Mouse (Mus musculus) kidney, embryonic 16.5 days (tissue): ENCODE results near the gene Ebf1. TPM values are rescaled to one million over a fixed set of nuclear protein-coding genes. Genes with fewer than 3 reads are reported as not detected.
A peak's percentile ranks its signal among the peaks of the same experiment; 100 is the strongest.

Experiments
- ATAC-seq: fragments of 200-750 bp; cut with Nextera tagmentation; 2 replicates; pipeline ENCODE4 v1.8.0; 2017; ENCODE audit warnings: moderate TSS enrichment; ENCODE audit not compliant: low FRiP score, low TSS enrichment
- H3K27ac ChIP-seq: fragments of 300-500 bp; sonication (generic); 2 replicates; pipeline ENCODE4 v1.5.1; 2014; ENCODE audit warnings: low read length
- H3K27me3 ChIP-seq: fragments of 300-500 bp; sonication (generic); 2 replicates; pipeline ENCODE4 v1.6.1; 2014; ENCODE audit warnings: low read length, control low read depth, mixed read lengths; ENCODE audit not compliant: insufficient read depth
- H3K36me3 ChIP-seq: fragments of 300-500 bp; sonication (generic); 2 replicates; pipeline ENCODE4 v1.6.1; 2014; ENCODE audit warnings: low read length, control low read depth, mixed read lengths; ENCODE audit not compliant: insufficient read depth
- H3K4me1 ChIP-seq: fragments of 300-500 bp; sonication (generic); 2 replicates; pipeline ENCODE4 v1.6.1; 2014; ENCODE audit warnings: low read length, control low read depth, mixed read lengths; ENCODE audit not compliant: insufficient read depth
- H3K4me2 ChIP-seq: fragments of 300-500 bp; sonication (generic); replicated peaks from 2 replicates; pipeline ENCODE4 v1.6.1; 2014; ENCODE audit warnings: low read depth, low read length
- H3K4me3 ChIP-seq: fragments of 300-500 bp; sonication (generic); 2 replicates; pipeline ENCODE4 v1.5.1; 2014; ENCODE audit warnings: mild to moderate bottlenecking, low read length
- H3K9ac ChIP-seq: fragments of 300-500 bp; sonication (generic); replicated peaks from 2 replicates; pipeline ENCODE4 v1.6.1; 2014; ENCODE audit warnings: low read length
- H3K9me3 ChIP-seq: fragments of 300-500 bp; sonication (generic); 2 replicates; pipeline ENCODE4 v1.6.1; 2016; ENCODE audit warnings: low read length, control low read depth
- WGBS: fragments of 180-500 bp; shearing (Covaris S2); extraction: QIAGEN DNeasy Blood & Tissue Kit; methylation state at CpG from one replicate; pipeline ENCODE4 v1.1.7; 2014; 5-methylcytosine and 5-hydroxymethylcytosine counted together
- polyA plus RNA-seq: library from polyadenylated mRNA; unstranded; fragments of >200 nt; fragmentation: Nextera tagmentation; extraction: Ambion mirVana; gene quantifications from 2 replicates; pipeline ENCODE4 v1.2.1, GENCODE M21; 2015

The Ebf1 gene
- polyA plus RNA-seq, 1 experiment from 2014 or later = 24.1 TPM

DNA sequence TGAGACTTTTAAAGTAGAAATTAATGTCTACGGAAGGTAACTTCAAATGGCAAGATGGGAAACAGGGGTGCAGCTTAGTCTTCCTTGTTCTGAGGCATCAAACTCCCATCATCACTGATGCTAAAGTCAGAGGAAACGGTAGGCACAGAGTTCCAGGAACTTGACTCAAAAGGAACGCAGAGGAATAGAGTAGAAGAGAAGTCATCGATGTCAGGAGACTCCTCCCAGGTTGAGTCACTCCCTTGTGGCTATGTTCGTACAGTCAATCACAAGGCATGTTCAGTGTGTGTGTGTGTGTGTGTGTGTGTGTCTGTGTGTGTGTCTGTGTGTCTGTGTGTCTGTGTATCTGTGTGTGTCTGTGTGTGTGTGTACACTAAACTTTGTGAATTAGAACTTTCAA, 108.6 kb downstream of the Ebf1 start:
- no peak overlapping the region for H3K4me3 ChIP-seq
- WGBS = 83% methylated on average over 5 of the region's 5 CpGs
- no peaks in the 10 kb centered on the region for H3K36me3 ChIP-seq
- H3K9me3 ChIP-seq = no peaks in the 10 kb centered on the region
- no peak overlapping the region for H3K27ac ChIP-seq
- H3K27me3 ChIP-seq = no peaks in the 10 kb centered on the region
- H3K4me2 ChIP-seq = no peak overlapping the region
- no peak for ATAC-seq
- H3K4me1 ChIP-seq = no peaks in the 10 kb centered on the region
- H3K9ac ChIP-seq = no peak overlapping the region

DNA sequence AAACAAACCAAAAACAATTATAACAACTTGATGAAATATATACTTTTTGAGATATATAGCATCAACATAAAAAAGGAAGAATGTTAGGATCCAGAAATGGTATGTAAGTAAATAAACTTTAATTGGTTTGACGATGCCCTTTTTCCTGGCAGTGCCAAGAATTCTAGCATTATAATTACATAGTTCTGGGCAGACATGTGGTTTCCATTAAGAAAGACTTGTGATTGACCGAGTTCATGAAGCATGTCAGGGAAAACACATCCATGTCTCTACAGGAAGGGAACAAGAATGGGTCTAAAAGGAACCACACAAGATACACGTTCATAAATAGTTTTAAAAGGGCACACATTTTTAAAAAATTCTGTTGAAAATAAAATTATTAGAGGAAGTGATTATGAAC, 110.3 kb downstream of the Ebf1 start:
- Histone ChIP-seq H3K27ac (no peak overlapping the region), H3K27me3 (no peaks in the 10 kb centered on the region), H3K9me3 (no peaks in the 10 kb centered on the region), H3K36me3 (no peaks in the 10 kb centered on the region), H3K4me1 (no peaks in the 10 kb centered on the region), H3K4me3 (no peak overlapping the region), H3K4me2 (no peak overlapping the region), H3K9ac (no peak overlapping the region)
- WGBS = 25% methylated on average over 3 of the region's 3 CpGs
- ATAC-seq = no peak

DNA sequence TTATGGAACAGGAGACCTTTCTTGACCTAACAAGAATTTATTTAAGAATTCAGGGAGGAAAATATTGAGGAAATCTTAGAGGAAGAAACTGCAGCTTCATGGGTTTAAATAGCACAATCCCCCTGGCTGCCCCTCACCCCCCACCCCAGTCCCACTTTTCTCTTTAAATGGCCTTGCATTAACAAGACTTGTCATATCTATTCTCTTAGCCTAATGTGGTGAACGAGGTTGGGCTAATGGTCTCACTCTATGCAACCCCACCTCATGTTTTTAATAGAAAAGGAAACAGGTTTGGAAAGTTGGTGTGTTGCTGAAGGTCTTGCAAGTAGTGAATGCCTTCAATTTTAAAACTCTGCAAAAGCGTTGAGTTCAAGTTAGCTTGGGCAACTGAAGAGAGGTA, 110.7 kb downstream of the Ebf1 start:
- H3K4me1 ChIP-seq = no peaks in the 10 kb centered on the region
- no peak overlapping the region for H3K4me2 ChIP-seq
- no peak for ATAC-seq
- H3K4me3 ChIP-seq = no peak overlapping the region
- no peak overlapping the region for H3K27ac ChIP-seq
- 72% methylated on average over 2 of the region's 2 CpGs for WGBS
- H3K27me3 ChIP-seq = no peaks in the 10 kb centered on the region
- no peak overlapping the region for H3K9ac ChIP-seq
- H3K9me3 ChIP-seq = no peaks in the 10 kb centered on the region
- H3K36me3 ChIP-seq = no peaks in the 10 kb centered on the region

DNA sequence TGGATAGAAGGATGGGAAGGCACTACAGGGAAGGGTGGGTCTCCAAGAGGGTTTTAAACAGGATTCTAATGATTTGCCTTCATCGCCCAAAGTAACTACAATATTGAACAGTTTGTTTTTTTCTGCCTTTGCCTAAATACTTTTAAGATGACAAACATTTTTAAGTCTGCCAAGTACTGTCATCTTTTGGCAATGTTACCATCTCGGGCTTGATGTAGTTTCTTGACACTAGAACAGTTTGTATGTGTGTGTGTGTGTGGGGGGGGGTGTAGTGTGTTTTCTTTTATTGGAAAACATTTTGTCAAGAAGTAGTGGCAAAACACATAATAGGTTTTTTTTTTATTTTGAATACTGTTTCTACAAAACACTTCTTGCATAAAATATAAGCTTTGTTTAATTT, 111.2 kb downstream of the Ebf1 start:
- Histone ChIP-seq H3K4me1 (no peaks in the 10 kb centered on the region), H3K4me2 (no peak overlapping the region), H3K4me3 (no peak overlapping the region), H3K27me3 (no peaks in the 10 kb centered on the region), H3K9me3 (no peaks in the 10 kb centered on the region), H3K27ac (no peak overlapping the region), H3K9ac (no peak overlapping the region), H3K36me3 (no peaks in the 10 kb centered on the region)
- no peak for ATAC-seq
- WGBS = 81% methylated on average over 2 of the region's 2 CpGs

DNA sequence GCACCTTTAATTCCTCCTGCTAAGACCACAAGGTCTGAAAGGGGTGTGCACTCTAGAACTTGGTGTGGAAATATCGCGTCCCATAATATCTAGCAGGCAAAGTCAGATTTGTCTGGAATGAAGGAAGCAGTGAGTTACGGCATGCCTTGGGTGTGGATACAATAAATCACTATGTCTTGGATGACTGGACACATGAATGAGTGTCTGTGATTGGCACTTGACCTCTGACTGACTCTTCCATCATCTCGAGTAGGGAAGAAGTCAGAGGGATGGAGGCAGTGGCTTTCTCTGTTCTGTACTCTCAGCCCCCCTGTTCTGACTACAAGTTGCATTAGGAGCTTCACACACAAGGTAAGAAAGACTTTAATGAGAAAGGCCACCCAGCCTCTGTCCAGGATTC, 112.8 kb downstream of the Ebf1 start:
- 42% methylated on average over 4 of the region's 4 CpGs for WGBS
- H3K4me3 ChIP-seq = no peak overlapping the region
- H3K27ac ChIP-seq = no peak overlapping the region
- no peaks in the 10 kb centered on the region for H3K36me3 ChIP-seq
- H3K4me1 ChIP-seq = no peaks in the 10 kb centered on the region
- H3K9me3 ChIP-seq = no peaks in the 10 kb centered on the region
- H3K27me3 ChIP-seq = no peaks in the 10 kb centered on the region
- H3K9ac ChIP-seq = no peak overlapping the region
- H3K4me2 ChIP-seq = no peak overlapping the region
- ATAC-seq = no peak

DNA sequence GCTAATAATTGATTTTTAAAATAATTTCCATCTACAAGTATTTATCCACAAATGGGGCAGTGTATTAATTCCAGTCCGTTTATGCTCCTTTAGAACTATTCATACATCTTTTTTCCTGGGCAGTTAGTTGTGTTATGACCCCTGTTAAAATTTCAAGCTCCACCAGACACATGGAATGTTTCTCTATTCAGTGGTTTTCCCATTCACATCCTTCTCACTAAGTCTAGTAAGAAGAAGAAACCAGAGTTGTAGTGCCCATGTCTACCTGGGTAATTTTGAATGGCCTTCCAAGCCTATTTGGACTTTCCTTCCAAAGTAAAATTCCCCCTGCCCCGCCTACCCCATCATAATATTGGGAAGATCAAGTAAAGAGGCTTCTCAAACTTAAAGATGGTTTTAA, 114.6 kb downstream of the Ebf1 start:
- Histone ChIP-seq H3K4me2 (no peak overlapping the region), H3K36me3 (no peaks in the 10 kb centered on the region), H3K9me3 (no peaks in the 10 kb centered on the region), H3K4me3 (no peak overlapping the region), H3K27ac (no peak overlapping the region), H3K4me1 (no peaks in the 10 kb centered on the region), H3K9ac (no peak overlapping the region), H3K27me3 (no peaks in the 10 kb centered on the region)
- ATAC-seq = no peak
- WGBS = 73% methylated on average over 2 of the region's 2 CpGs

DNA sequence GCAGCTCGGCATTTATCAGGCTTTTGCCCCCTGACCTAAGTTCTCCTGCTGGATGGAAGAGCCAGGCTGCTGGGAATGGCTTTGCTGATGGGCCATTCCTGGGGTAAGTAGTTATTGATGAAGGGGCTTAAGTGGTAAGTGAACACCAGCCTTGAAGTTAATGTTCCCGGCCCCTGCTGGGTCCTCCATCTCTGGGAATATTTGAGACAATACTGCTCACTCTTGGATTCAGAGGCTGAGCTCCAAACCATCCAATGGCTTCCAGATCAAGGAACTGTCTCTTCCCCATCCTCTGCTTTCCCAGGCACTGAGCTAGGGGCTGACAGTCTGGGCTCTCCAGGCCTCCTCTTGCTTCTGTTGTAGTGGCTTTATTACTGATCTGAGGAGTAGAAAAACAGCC, 116.2 kb downstream of the Ebf1 start:
- Histone ChIP-seq H3K4me1 (no peaks in the 10 kb centered on the region), H3K36me3 (no peaks in the 10 kb centered on the region), H3K4me3 (no peak overlapping the region), H3K9ac (no peak overlapping the region), H3K27ac (no peak overlapping the region), H3K4me2 (no peak overlapping the region), H3K27me3 (no peaks in the 10 kb centered on the region), H3K9me3 (no peaks in the 10 kb centered on the region)
- no peak for ATAC-seq
- 54% methylated on average over 2 of the region's 2 CpGs for WGBS

DNA sequence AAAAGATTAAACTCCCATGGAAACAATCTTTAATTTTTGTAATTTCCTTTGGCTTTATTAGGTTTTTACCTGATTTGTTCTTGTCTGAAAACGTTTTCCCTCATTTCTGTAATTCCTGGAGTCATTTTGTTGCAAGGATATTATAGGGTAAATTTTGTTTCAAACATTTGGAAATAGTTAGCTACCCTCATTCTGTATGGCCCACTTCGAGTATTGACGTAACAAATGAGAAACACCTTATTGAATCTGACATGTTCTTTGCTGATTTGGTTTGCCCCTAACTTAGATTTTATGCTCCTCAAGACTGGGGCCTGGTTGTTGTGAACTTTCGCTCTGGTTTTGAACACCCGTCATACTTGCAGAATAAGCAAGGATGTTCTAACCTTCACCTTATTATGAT, 120.9 kb downstream of the Ebf1 start:
- Histone ChIP-seq H3K4me3 (no peak overlapping the region), H3K9me3 (no peaks in the 10 kb centered on the region), H3K36me3 (no peaks in the 10 kb centered on the region), H3K27ac (no peak overlapping the region), H3K4me1 (0 out of 2 replicates have a peak, but pooled peaks cover 3% of the 10 kb centered on the region), H3K27me3 (no peaks in the 10 kb centered on the region), H3K9ac (no peak overlapping the region), H3K4me2 (no peak overlapping the region)
- WGBS = 91% methylated on average over 5 of the region's 5 CpGs
- ATAC-seq = no peak

DNA sequence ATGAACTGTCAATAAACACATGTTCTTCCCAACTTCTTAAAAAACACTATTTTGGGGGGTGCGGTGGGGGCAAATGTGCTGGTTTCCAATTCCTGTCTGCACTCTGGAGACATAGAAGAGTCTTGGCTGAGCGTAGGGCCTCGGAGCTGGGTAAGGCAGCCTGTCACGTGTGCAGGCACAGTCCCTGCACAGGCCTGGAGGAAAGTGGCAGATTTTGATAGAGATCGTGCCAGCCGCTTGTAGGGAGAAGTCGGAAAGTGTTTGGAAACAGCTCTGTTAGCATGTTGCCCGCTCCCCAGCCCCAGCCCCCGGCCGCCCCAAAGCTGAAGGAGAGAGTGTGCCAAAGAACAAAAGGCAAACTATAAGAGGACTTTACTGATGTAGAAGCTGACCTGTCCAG, 121.7 kb downstream of the Ebf1 start:
- Histone ChIP-seq H3K4me3 (no peak overlapping the region), H3K9me3 (no peaks in the 10 kb centered on the region), H3K27me3 (no peaks in the 10 kb centered on the region), H3K4me2 (no peak overlapping the region), H3K9ac (no peak overlapping the region), H3K4me1 (0 out of 2 replicates have a peak, but pooled peaks cover 3% of the 10 kb centered on the region), H3K36me3 (no peaks in the 10 kb centered on the region), H3K27ac (no peak overlapping the region)
- ATAC-seq = no peak
- 56% methylated on average over 10 of the region's 10 CpGs for WGBS

DNA sequence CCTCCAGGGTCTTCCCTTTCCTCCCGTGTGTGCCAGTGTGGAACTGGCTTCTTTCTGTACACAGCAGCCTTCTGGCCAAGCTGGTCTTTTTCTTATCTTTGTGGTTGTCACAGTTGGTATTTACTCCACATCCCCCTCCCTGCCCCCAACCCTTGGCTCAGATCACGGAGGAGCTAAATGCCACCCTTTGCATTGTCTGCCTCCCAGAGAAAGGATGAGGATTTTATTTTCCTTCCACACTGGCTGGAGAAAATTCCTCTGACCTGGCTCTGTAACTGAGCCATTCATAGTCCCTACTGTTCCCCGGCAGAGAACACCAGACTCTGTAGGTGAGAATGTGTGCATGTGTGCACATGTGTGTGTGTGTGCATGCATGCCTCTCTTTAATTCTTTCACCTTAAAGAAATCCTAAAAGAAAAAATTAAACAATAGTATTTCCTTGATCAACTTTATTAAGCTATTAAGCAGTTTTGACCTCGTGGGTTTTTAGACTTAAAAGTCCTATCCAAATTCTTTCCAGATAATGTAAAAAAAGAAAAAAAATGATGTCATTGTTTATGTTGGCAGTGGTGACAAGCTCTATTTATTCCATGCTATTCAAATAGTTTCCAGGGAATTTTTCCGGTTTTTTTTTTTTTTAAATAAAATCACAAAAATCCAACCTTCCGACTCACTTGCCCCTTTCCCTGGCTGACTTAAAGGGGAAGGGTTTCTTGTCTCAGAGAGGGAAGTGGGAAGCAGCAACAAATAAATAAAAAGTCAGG, 123.3 kb downstream of the Ebf1 start:
- Histone ChIP-seq H3K9ac (no peak overlapping the region), H3K36me3 (no peaks in the 10 kb centered on the region), H3K4me1 (0 out of 2 replicates have a peak, but pooled peaks cover 3% of the 10 kb centered on the region), H3K4me2 (peak overlapping the region; percentile 11; the same call in 1 of the 2 replicates), H3K4me3 (no peak overlapping the region), H3K27ac (peak overlapping the region; percentile 49), H3K9me3 (no peaks in the 10 kb centered on the region), H3K27me3 (no peaks in the 10 kb centered on the region)
- ATAC-seq = no peak
- WGBS = 24% methylated on average over 6 of the region's 6 CpGs
